Mouse (Mus musculus): ENCODE measurements around the gene Svopl. TPM values are rescaled to one million over a fixed set of nuclear protein-coding genes. Genes with fewer than 3 reads are reported as not detected.

The Svopl gene
- total and polyA plus RNA-seq, 3 experiments: not detected

DNA sequence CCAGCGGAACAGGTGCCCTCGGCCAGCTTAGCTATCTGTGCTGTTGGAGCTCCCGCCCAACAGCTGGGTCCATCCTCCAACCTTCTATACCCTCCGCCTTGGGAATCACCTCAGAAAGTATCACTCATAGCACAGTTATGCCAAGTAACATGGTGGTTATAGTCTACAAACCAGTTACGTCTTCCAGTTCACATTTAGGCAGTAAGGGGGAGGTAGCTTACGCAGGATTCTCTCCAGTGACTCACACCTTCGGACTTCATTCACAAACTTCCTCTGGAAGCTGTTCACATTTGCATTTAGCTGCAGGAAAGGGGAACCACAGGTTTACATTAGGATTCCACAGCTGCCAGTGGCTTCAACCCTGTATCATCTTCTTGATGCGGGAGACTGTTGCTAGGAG lies 45.7 kb upstream of the Svopl start:
- no peak overlapping the region for H3K27ac ChIP-seq (ENCODE audit: insufficient read depth, low read depth)
- no peak overlapping the region for H3K4me3 ChIP-seq (replicated peaks in 1 of 3; ENCODE audit: low read depth in 2 of 3, low read length in 2 of 3, poor library complexity in 1 of 3)
- H3K27me3 ChIP-seq (replicated peaks): no peaks in the 10 kb centered on the region
- no peaks in the 10 kb centered on the region for H3K79me2 ChIP-seq (replicated peaks; ENCODE audit: control insufficient read depth, extremely low read depth, insufficient read depth, poor library complexity, severe bottlenecking)
- no peaks in the 10 kb centered on the region for H3K9me3 ChIP-seq (replicated peaks; ENCODE audit: low read length)
- no peak overlapping the region for H3K9ac ChIP-seq (ENCODE audit: insufficient read depth, low read depth)
- dilution Hi-C loops (cut with MboI; ENCODE audit: extremely low pct_ligation_motif_present, extremely low pct_unique_long_range_greater_than_20kb, low sequenced_read_pairs) (no loop called here), in situ Hi-C loops (cut with MboI; ENCODE audit: low pct_ligation_motif_present, low pct_unique_long_range_greater_than_20kb, low sequenced_read_pairs) (no loop called here)
- DNase-seq (ENCODE audit: extremely low read depth): no peak
- H3K36me3 ChIP-seq (replicated peaks in 1 of 2; ENCODE audit: control insufficient read depth in 1 of 2, insufficient read depth in 1 of 2, low read length in 1 of 2): no peaks in the 10 kb centered on the region
- no peaks in the 10 kb centered on the region for H3K4me1 ChIP-seq (ENCODE audit: control insufficient read depth in 1 of 2, insufficient read depth in 2 of 2)
- TF ChIP-seq SMC3 (IDR thresholded peaks at IDR 0.05; ENCODE audit: low read depth, low read length): no peak
- no peak for TF ChIP-seq TCF12 (IDR thresholded peaks at IDR 0.05; ENCODE audit: low read depth, low read length)
- TF ChIP-seq CHD1 (IDR thresholded peaks at IDR 0.05; ENCODE audit: low read depth, low read length): no peak
- TF ChIP-seq MYC (IDR thresholded peaks at IDR 0.05; ENCODE audit: low read depth, low read length): no peak
- TF ChIP-seq ETS1 (conservative IDR thresholded peaks at IDR 0.05; ENCODE audit: low read depth, low read length): no peak
- TF ChIP-seq CTCF (conservative IDR thresholded peaks at IDR 0.05 in 1 of 2, IDR thresholded peaks at IDR 0.05 in 1 of 2; ENCODE audit: low read depth in 2 of 2, low read length in 2 of 2): no peak
- TF ChIP-seq ELF1 (IDR thresholded peaks at IDR 0.05; ENCODE audit: low read depth, low read length): no peak
- no peak for TF ChIP-seq NRF1 (IDR thresholded peaks at IDR 0.05; ENCODE audit: low read depth, low read length)
- no peak for TF ChIP-seq RCOR1 (conservative IDR thresholded peaks at IDR 0.05; ENCODE audit: low read depth, low read length)
- H3K4me2 ChIP-seq (ENCODE audit: insufficient read depth, low read depth, poor library complexity, severe bottlenecking): no peak overlapping the region

DNA sequence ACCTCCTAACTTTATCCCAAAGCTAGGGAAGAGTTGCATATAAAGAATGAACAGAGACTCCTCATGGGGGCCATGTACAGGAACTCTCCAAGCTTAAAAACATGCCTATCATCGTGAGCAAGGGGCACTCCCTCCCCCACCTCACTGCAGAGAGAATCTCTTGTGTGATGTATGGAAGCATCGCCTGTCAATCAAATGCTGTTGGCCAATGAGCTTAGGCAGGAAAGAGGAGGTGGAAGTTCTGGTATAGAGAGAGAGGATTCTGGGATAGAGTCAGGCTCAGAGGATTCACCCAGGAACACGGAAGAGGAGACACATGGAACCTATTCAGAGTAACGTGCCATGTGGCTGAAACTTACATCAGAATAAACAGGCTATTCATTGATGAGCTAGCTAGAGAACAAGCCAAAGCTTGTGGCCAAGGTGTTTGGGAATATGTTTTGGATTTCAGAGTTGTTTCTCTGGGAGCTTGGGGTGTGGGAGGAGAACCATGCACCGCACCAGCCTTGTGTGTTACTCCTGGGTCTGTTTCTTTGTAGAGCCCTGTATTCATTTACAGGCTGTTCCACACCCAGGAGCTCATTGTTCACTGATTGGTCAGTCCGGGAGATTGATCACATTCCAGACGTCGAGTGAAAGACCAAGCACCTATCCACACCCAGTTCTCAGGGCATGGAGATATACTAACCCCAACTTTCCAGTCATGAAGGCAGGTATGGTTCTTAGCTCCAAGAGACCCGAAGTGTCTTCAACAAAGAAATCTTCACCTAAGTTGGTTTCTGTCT lies 40.6 kb upstream of the Svopl start:
- Histone ChIP-seq H3K27ac (ENCODE audit: insufficient read depth, low read depth) (no peak overlapping the region), H3K4me3 (replicated peaks in 1 of 3; ENCODE audit: low read depth in 2 of 3, low read length in 2 of 3, poor library complexity in 1 of 3) (no peak overlapping the region), H3K4me2 (ENCODE audit: insufficient read depth, low read depth, poor library complexity, severe bottlenecking) (no peak overlapping the region), H3K9ac (ENCODE audit: insufficient read depth, low read depth) (no peak overlapping the region), H3K9me3 (replicated peaks; ENCODE audit: low read length) (no peaks in the 10 kb centered on the region), H3K27me3 (replicated peaks) (no peaks in the 10 kb centered on the region), H3K36me3 (replicated peaks in 1 of 2; ENCODE audit: control insufficient read depth in 1 of 2, insufficient read depth in 1 of 2, low read length in 1 of 2) (no peaks in the 10 kb centered on the region), H3K79me2 (replicated peaks; ENCODE audit: control insufficient read depth, extremely low read depth, insufficient read depth, poor library complexity, severe bottlenecking) (no peaks in the 10 kb centered on the region), H3K4me1 (ENCODE audit: control insufficient read depth in 1 of 2, insufficient read depth in 2 of 2) (no peaks in the 10 kb centered on the region)
- dilution Hi-C loops (cut with MboI; ENCODE audit: extremely low pct_ligation_motif_present, extremely low pct_unique_long_range_greater_than_20kb, low sequenced_read_pairs) (no loop called here), in situ Hi-C loops (cut with MboI; ENCODE audit: low pct_ligation_motif_present, low pct_unique_long_range_greater_than_20kb, low sequenced_read_pairs) (no loop called here)
- no peak for DNase-seq (ENCODE audit: extremely low read depth)
- TF ChIP-seq CHD2 (IDR thresholded peaks at IDR 0.05; ENCODE audit: low read length): peak; percentile 47; the same call in 1 of the 2 replicates
- no peak for TF ChIP-seq SMC3 (IDR thresholded peaks at IDR 0.05; ENCODE audit: low read depth, low read length)
- TF ChIP-seq ZMIZ1 (IDR thresholded peaks at IDR 0.05; ENCODE audit: low read depth, low read length): no peak

DNA sequence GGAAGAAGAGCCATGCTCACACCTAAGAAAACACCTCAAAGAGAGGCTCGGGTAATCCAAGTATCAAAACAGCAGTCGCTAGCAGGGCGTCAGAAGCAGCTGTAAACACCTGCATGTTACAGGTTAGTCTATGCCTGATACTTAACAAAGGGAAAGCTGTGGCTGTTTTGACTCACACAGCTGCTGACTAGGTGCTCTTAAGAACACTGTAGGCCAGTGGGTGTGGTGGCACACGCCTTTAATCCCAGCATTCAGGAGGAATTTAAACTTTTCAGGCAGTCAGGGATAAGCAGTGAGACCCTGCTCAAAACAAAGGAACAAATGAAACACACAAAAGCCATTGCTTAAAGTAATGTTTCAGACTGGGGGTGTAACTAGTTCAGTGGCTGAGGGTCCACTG lies 36.4 kb upstream of the Svopl start:
- H3K4me2 ChIP-seq (ENCODE audit: insufficient read depth, low read depth, poor library complexity, severe bottlenecking): no peak overlapping the region
- H3K27me3 ChIP-seq (replicated peaks): no peaks in the 10 kb centered on the region
- TF ChIP-seq BHLHE40 (IDR thresholded peaks at IDR 0.05; ENCODE audit: low read depth, low read length): no peak
- no peak for TF ChIP-seq EP300 (IDR thresholded peaks at IDR 0.05; ENCODE audit: low read length)
- no peak for TF ChIP-seq ZNF384 (IDR thresholded peaks at IDR 0.05; ENCODE audit: low read depth, low read length)
- no peak for TF ChIP-seq POLR2AphosphoS2 (IDR thresholded peaks at IDR 0.05; ENCODE audit: low read depth, low read length)
- no peak for TF ChIP-seq SIN3A (IDR thresholded peaks at IDR 0.05; ENCODE audit: low read length)
- TF ChIP-seq KAT2A (IDR thresholded peaks at IDR 0.05; ENCODE audit: insufficient replicate concordance, low read length): no peak
- no peak for TF ChIP-seq USF1 (IDR thresholded peaks at IDR 0.05; ENCODE audit: low read depth, low read length)
- TF ChIP-seq ZMIZ1 (IDR thresholded peaks at IDR 0.05; ENCODE audit: low read depth, low read length): no peak
- TF ChIP-seq TBP (conservative IDR thresholded peaks at IDR 0.05; ENCODE audit: low read depth, low read length): no peak
- TF ChIP-seq PAX5 (IDR thresholded peaks at IDR 0.05; ENCODE audit: low read length): no peak
- TF ChIP-seq E2F4 (IDR thresholded peaks at IDR 0.05; ENCODE audit: insufficient replicate concordance, low read depth, low read length): no peak
- no peak for TF ChIP-seq TCF12 (IDR thresholded peaks at IDR 0.05; ENCODE audit: low read depth, low read length)
- TF ChIP-seq ZC3H11A (IDR thresholded peaks at IDR 0.05; ENCODE audit: low read depth, low read length): no peak
- no peak for TF ChIP-seq RAD21 (IDR thresholded peaks at IDR 0.05; ENCODE audit: low read depth, low read length)
- TF ChIP-seq MYC (IDR thresholded peaks at IDR 0.05; ENCODE audit: low read depth, low read length): no peak
- in situ Hi-C loops (cut with MboI; ENCODE audit: low pct_ligation_motif_present, low pct_unique_long_range_greater_than_20kb, low sequenced_read_pairs): no loop called here
- dilution Hi-C loops (cut with MboI; ENCODE audit: extremely low pct_ligation_motif_present, extremely low pct_unique_long_range_greater_than_20kb, low sequenced_read_pairs): no loop called here
- H3K36me3 ChIP-seq (replicated peaks in 1 of 2; ENCODE audit: control insufficient read depth in 1 of 2, insufficient read depth in 1 of 2, low read length in 1 of 2): no peaks in the 10 kb centered on the region
- no peaks in the 10 kb centered on the region for H3K79me2 ChIP-seq (replicated peaks; ENCODE audit: control insufficient read depth, extremely low read depth, insufficient read depth, poor library complexity, severe bottlenecking)
- H3K4me3 ChIP-seq (replicated peaks in 1 of 3; ENCODE audit: low read depth in 2 of 3, low read length in 2 of 3, poor library complexity in 1 of 3): no peak overlapping the region
- no peaks in the 10 kb centered on the region for H3K4me1 ChIP-seq (ENCODE audit: control insufficient read depth in 1 of 2, insufficient read depth in 2 of 2)
- H3K9ac ChIP-seq (ENCODE audit: insufficient read depth, low read depth): no peak overlapping the region
- no peak overlapping the region for H3K27ac ChIP-seq (ENCODE audit: insufficient read depth, low read depth)
- DNase-seq (ENCODE audit: extremely low read depth): no peak
- no peaks in the 10 kb centered on the region for H3K9me3 ChIP-seq (replicated peaks; ENCODE audit: low read length)

All from CH12.LX (cell line).